ENCODE assay signal across 8 mouse cellular contexts in genomic region chr2:25240310-25240709, GRCm38 (mm10). TPM values are rescaled to one million over a fixed set of nuclear protein-coding genes. Genes with fewer than 3 reads are reported as not detected.
DNase-seq lines count a peak whose midpoint lies in the region; ATAC-seq and TF ChIP-seq lines count a peak whose summit lies in the region.

No protein-coding gene starts in this region.

- H3K9ac ChIP-seq in heart, embryonic 12.5 days, result peak overlapping the region; percentile 15; the same call in 1 of the 2 replicates
- H3K9ac ChIP-seq in ES-E14 (ENCODE audit: insufficient read depth, low read depth, low read length, poor library complexity, severe bottlenecking), result peak overlapping the region; percentile 27; the same call in 1 of the 2 replicates

- no peaks in the 10 kb centered on the region for H3K9me3 ChIP-seq in heart, embryonic 12.5 days (replicated peaks)
- H3K9me3 ChIP-seq in ES-E14 (ENCODE audit: control insufficient read depth, insufficient read depth, low read depth, low read length), result no peaks in the 10 kb centered on the region
- no peaks in the 10 kb centered on the region for H3K9me3 ChIP-seq in hindbrain, embryonic 10.5 days

- peak overlapping the region; percentile 95 for H3K4me2 ChIP-seq in heart, embryonic 12.5 days

- peaks cover 50% of the 10 kb centered on the region for H3K27me3 ChIP-seq in heart, embryonic 12.5 days (replicated peaks)
- peaks cover 46% of the 10 kb centered on the region for H3K27me3 ChIP-seq in hindbrain, embryonic 10.5 days (ENCODE audit: insufficient read depth, poor library complexity, severe bottlenecking)

- in situ Hi-C loops in ES-E14 (cut with MboI; ENCODE audit: low sequenced_read_pairs in 2 of 2, unreplicated experiment in 2 of 2), result no loop called here

- H3K4me1 ChIP-seq in heart, embryonic 12.5 days (replicated peaks), result peaks cover 25% of the 10 kb centered on the region
- peaks cover 11 to 41% of the 10 kb centered on the region in 2 experiments for H3K4me1 ChIP-seq in ES-E14 (ENCODE audit: control insufficient read depth in 2 of 2, insufficient read depth in 2 of 2, low read length in 2 of 2, poor library complexity in 1 of 2)
- peaks cover 40% of the 10 kb centered on the region for H3K4me1 ChIP-seq in hindbrain, embryonic 10.5 days (replicated peaks)

- ATAC-seq in heart, embryonic 12.5 days (ENCODE audit: insufficient number of reproducible peaks, low FRiP score), result no peak

- 54% methylated on average over 8 of the region's 8 CpGs for WGBS in heart, embryonic 12.5 days
- 49% methylated on average over 8 of the region's 8 CpGs for WGBS in hindbrain, embryonic 10.5 days
- WGBS in macrophage (ENCODE audit: missing documents), result 64% methylated on average over 8 of the region's 8 CpGs

- peak overlapping the region; percentile 60 for H3K4me3 ChIP-seq in heart, embryonic 12.5 days
- H3K4me3 ChIP-seq in ES-E14 (ENCODE audit: insufficient read depth in 1 of 2, low read depth in 1 of 2, low read length in 2 of 2, poor library complexity in 1 of 2, severe bottlenecking in 1 of 2) (peak overlapping the region in 1 of 2 experiments; percentile 9; a peak in 2 of 4 replicates), macrophage (ENCODE audit: inconsistent target) (peak overlapping the region; percentile 15; the same call in 1 of the 2 replicates)
- peak overlapping the region; percentile 73 for H3K4me3 ChIP-seq in hindbrain, embryonic 10.5 days

- 0 out of 2 replicates have a peak, but pooled peaks cover 2% of the 10 kb centered on the region for H3K36me3 ChIP-seq in heart, embryonic 12.5 days
- H3K36me3 ChIP-seq in ES-E14 (ENCODE audit: control insufficient read depth, insufficient read depth, low read length, poor library complexity, severe bottlenecking), result no peaks in the 10 kb centered on the region; the same call in 1 of the 2 replicates
- H3K36me3 ChIP-seq in hindbrain, embryonic 10.5 days, result peaks cover 15% of the 10 kb centered on the region
- no peaks in the 10 kb centered on the region for H3K36me3 ChIP-seq in macrophage (ENCODE audit: inconsistent target)

- no peak overlapping the region for H3K27ac ChIP-seq in heart, embryonic 12.5 days (ENCODE audit: poor library complexity, severe bottlenecking)
- H3K27ac ChIP-seq in ES-E14 (ENCODE audit: insufficient read depth, low read depth, low read length, poor library complexity, severe bottlenecking) (0 out of 2 replicates have a peak overlapping the region, but pooled peaks have one; percentile 26), macrophage (no peak overlapping the region)
- H3K27ac ChIP-seq in hindbrain, embryonic 10.5 days, result peak overlapping the region; percentile 87

- no peak for DNase-seq in heart, adult 8-10 months (ENCODE audit: low spot score)
- no peak for DNase-seq in ES-E14 (ENCODE audit: low read depth, low spot score)
- no peak for DNase-seq in hindbrain, embryonic 10.5 days (ENCODE audit: low spot score)
- DNase-seq in spleen, postnatal 4 days (ENCODE audit: low spot score in 2 of 2), result no peak
- no peak for DNase-seq in spleen, postnatal 14 days (ENCODE audit: low spot score in 2 of 2)
- no peak for DNase-seq in retina, postnatal 1 day

- H3K79me2 ChIP-seq in macrophage (ENCODE audit: inconsistent target), result no peaks in the 10 kb centered on the region

TF ChIP-seq in ES-E14, 5 proteins besides CTCF, POLR2A, EP300 and RAD21:
- no peak for TF ChIP-seq ZNF384 (IDR thresholded peaks at IDR 0.05; ENCODE audit: low read depth, low read length)
- TF ChIP-seq MAFK (IDR thresholded peaks at IDR 0.05; ENCODE audit: insufficient read depth, low read depth, low read length), result no peak
- TF ChIP-seq ZC3H11A (IDR thresholded peaks at IDR 0.05; ENCODE audit: borderline replicate concordance, low read depth, low read length), result no peak
- TF ChIP-seq CHD2 (IDR thresholded peaks at IDR 0.05; ENCODE audit: low read depth, low read length), result no peak
- no peak for TF ChIP-seq HCFC1 (IDR thresholded peaks at IDR 0.05; ENCODE audit: borderline replicate concordance, insufficient read depth, low read length)
TF ChIP-seq in ES-E14: peak in this region for 0.

RNA-seq across cellular contexts. Expression of gene Rnf208, which starts 1.7 kb away (rescaled TPM):
- 6.5 and 7.6 TPM in 2 replicates for polyA plus RNA-seq in heart, embryonic 12.5 days (2016; fragmentation: Nextera tagmentation; extraction: Ambion mirVana)
- total RNA-seq in heart, adult 8-10 months (2022), result 1 to 10 TPM in 2 of 4 experiments, under 1 TPM in 2; 0.53 to 1.7 (median 1.2) TPM
- total RNA-seq in ES-E14 (2012; rRNA removed), result 4.8 and 6.1 TPM in 2 replicates
- polyA plus RNA-seq in hindbrain, embryonic 10.5 days (2016; fragmentation: Nextera tagmentation; extraction: Ambion mirVana), result 25.5 and 43.5 TPM in 2 replicates
- 1 to 10 TPM in 6 of 26 experiments, under 1 TPM in 4, not detected in 16; 0.67 to 2.5 (median 1.1) TPM for total RNA-seq in macrophage (2018; cell fraction: chromatin; rRNA removed)
- total RNA-seq in macrophage (2018; cell fraction: cytosol; rRNA removed), result under 1 TPM in 15 of 26 experiments, not detected in 11; 0.10 to 0.32 (median 0.19) TPM
- 1 to 10 TPM in 11 of 26 experiments, under 1 TPM in 7, not detected in 8; 0.50 to 4.3 (median 1.1) TPM for total RNA-seq in macrophage (2018; cell fraction: nucleus; rRNA removed)
- polyA plus RNA-seq in macrophage (2018), result 0.21 to 0.42 TPM in 2 of 3 replicates, not detected in the other

RNA-seq across cellular contexts. Expression of gene Cysrt1, which starts 1.9 kb away (rescaled TPM):
- polyA plus RNA-seq in heart, embryonic 12.5 days (2016; fragmentation: Nextera tagmentation; extraction: Ambion mirVana), result not detected in 2 replicates
- not detected for total RNA-seq in heart, adult 8-10 months (2022)
- total RNA-seq in ES-E14 (2012; rRNA removed), result 0.58 and 0.63 TPM in 2 replicates
- polyA plus RNA-seq in hindbrain, embryonic 10.5 days (2016; fragmentation: Nextera tagmentation; extraction: Ambion mirVana), result not detected in 2 replicates
- not detected for total RNA-seq in macrophage (2018; cell fraction: chromatin; rRNA removed)
- not detected for total RNA-seq in macrophage (2018; cell fraction: cytosol; rRNA removed)
- total RNA-seq in macrophage (2018; cell fraction: nucleus; rRNA removed), result not detected
- polyA plus RNA-seq in macrophage (2018), result not detected in 3 replicates

RNA-seq across cellular contexts. Expression of gene Rnf224, which starts 3.7 kb away (rescaled TPM):
- polyA plus RNA-seq in heart, embryonic 12.5 days (2016; fragmentation: Nextera tagmentation; extraction: Ambion mirVana), result not detected in 2 replicates
- not detected for total RNA-seq in heart, adult 8-10 months (2022)
- 0.18 and 0.21 TPM in 2 replicates for total RNA-seq in ES-E14 (2012; rRNA removed)
- not detected in 2 replicates for polyA plus RNA-seq in hindbrain, embryonic 10.5 days (2016; fragmentation: Nextera tagmentation; extraction: Ambion mirVana)
- total RNA-seq in macrophage (2018; cell fraction: chromatin; rRNA removed), result not detected
- total RNA-seq in macrophage (2018; cell fraction: cytosol; rRNA removed), result not detected
- total RNA-seq in macrophage (2018; cell fraction: nucleus; rRNA removed), result not detected
- not detected in 3 replicates for polyA plus RNA-seq in macrophage (2018)

RNA-seq across cellular contexts. Expression of gene Slc34a3, which starts 6.1 kb away (rescaled TPM):
- not detected in 2 replicates for polyA plus RNA-seq in heart, embryonic 12.5 days (2016; fragmentation: Nextera tagmentation; extraction: Ambion mirVana)
- not detected for total RNA-seq in heart, adult 8-10 months (2022)
- total RNA-seq in ES-E14 (2012; rRNA removed), result 0.67 and 1.8 TPM in 2 replicates
- not detected in 2 replicates for polyA plus RNA-seq in hindbrain, embryonic 10.5 days (2016; fragmentation: Nextera tagmentation; extraction: Ambion mirVana)
- not detected for total RNA-seq in macrophage (2018; cell fraction: chromatin; rRNA removed)
- not detected for total RNA-seq in macrophage (2018; cell fraction: cytosol; rRNA removed)
- total RNA-seq in macrophage (2018; cell fraction: nucleus; rRNA removed), result not detected
- not detected in 3 replicates for polyA plus RNA-seq in macrophage (2018)

RNA-seq across cellular contexts. Expression of gene AL732309.1, which starts 6.4 kb away (rescaled TPM):
- 2.6 and 3.2 TPM in 2 replicates for polyA plus RNA-seq in heart, embryonic 12.5 days (2016; fragmentation: Nextera tagmentation; extraction: Ambion mirVana)
- total RNA-seq in heart, adult 8-10 months (2022), result 1 to 10 TPM; 1.8 to 2.4 (median 2.1) TPM
- total RNA-seq in ES-E14 (2012; rRNA removed), result 14.5 and 32.9 TPM in 2 replicates
- 5.7 and 6.2 TPM in 2 replicates for polyA plus RNA-seq in hindbrain, embryonic 10.5 days (2016; fragmentation: Nextera tagmentation; extraction: Ambion mirVana)
- 10 to 100 TPM in 18 of 26 experiments, 1 to 10 TPM in 8; 2.8 to 21.5 (median 12.8) TPM for total RNA-seq in macrophage (2018; cell fraction: chromatin; rRNA removed)
- total RNA-seq in macrophage (2018; cell fraction: cytosol; rRNA removed), result 1 to 10 TPM in 23 of 26 experiments, under 1 TPM in 3; 0.57 to 5.4 (median 2.2) TPM
- total RNA-seq in macrophage (2018; cell fraction: nucleus; rRNA removed), result 10 to 100 TPM in 16 of 26 experiments, 1 to 10 TPM in 10; 2.1 to 25.2 (median 11.1) TPM
- polyA plus RNA-seq in macrophage (2018), result 3.0 to 6.1 TPM (median 4.7 TPM) in 3 replicates

Comparison
In these comparisons a context has a peak if more than half of its experiments do, and no peak if none do; other contexts are left out.
1. H3K27ac ChIP-seq: peak in ES-E14 (single experiment) and hindbrain, embryonic 10.5 days (single experiment); none in heart, embryonic 12.5 days (single experiment) and macrophage (single experiment).